Mouse (Mus musculus) kidney, adult 8-10 months (tissue): ENCODE measurements around the gene Cdc27.
A peak's percentile ranks its signal among the peaks of the same experiment; 100 is the strongest.

Experiments
- DNase-seq, 2 experiments: peaks; one replicate each; pipeline ENCODE4 v3.0.0; 2022

Cdc27 gene

DNA sequence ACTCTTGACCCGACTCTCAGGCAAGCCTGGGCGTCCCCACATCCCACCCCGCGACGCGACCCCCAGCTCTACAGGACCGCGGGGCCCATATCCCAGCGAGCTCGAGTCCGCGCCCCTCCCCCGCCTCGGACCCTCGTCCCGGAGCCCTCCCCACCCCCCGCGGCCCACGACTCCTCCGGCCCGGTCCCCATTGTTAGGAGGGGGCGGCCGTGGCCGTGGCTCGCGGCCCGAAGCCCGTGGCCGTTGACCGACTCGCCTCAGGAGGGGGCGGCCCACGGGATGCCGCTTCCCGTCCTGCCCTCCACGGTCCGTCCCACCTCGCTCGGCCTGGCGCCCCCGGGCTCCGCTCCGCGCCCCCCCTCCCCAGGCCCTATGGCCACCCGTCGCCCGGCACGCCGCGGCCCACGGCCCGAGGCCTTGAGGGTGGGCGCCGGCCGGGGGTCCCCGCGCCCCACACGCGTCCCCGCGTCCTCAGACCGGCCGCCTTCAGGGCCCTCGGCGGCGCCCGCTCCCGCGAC is 81.6 kb downstream of the Cdc27 start, which contains the start of gene Kansl1:
Gene Kansl1, minus strand, starts transcription at position 111 of the 518 bp plus-strand sequence.
- no peak for DNase-seq

DNA sequence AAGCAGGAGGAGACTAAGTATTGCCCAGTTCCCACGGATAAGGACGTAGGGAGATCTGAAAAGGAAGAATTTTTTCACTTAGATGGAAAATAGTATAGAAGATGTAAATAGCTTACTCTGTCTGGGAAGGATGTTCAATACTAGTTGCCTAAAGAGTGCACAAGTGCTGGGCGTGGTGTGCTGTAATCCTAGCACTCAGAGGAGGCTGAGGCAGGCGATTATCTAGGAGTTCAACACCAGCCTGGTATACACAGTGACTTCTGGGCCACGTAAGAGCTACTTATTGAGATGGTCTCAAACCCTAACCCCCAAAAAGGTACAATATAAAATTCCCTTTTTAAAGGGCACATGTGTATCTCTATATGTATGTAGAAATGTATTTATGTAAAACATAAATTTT is 82.7 kb downstream of the Cdc27 start:
- DNase-seq: no peak

- DNase-seq: peak; percentile 45 to 55
These were observed 88.9 kb downstream of the Cdc27 start for GRCm38 (mm10) chr11:104461551-104461950.

- no peak for DNase-seq
These were observed 90.7 kb downstream of the Cdc27 start for GRCm38 (mm10) chr11:104459671-104460070.

GRCm38 (mm10) chr11:104458507-104458906 is 91.9 kb downstream of the Cdc27 start:
- no peak for DNase-seq
